Mouse (Mus musculus): Measurements from ENCODE around the gene Fos.
"Not testable (repeated sequence)": the region's sequence is repeated elsewhere in the genome, so short reads cannot be mapped to it uniquely, and the experiment has no call there.

Fos gene

GRCm38 (mm10) chr12:85523421-85524192 is 49.9 kb downstream of the Fos start:
- DNase-seq (ENCODE audit: low spot score), result no peak

- DNase-seq (ENCODE audit: low spot score), result no peak
Observed at GRCm38 (mm10) chr12:85524193-85524858, 50.6 kb downstream of the Fos start.

GRCm38 (mm10) chr12:85524859-85525495 is 51.3 kb downstream of the Fos start:
- DNase-seq (ENCODE audit: low spot score), result not testable (repeated sequence)

Measured in ovary, postnatal 14 days (tissue).